Mouse (Mus musculus): ENCODE results near the gene Astn2.

- TF ChIP-seq CTCF (IDR thresholded peaks at IDR 0.05; ENCODE audit: borderline replicate concordance, control insufficient read depth, extremely low read depth, insufficient read depth, low read length, poor library complexity) (no peak), POLR2A (IDR thresholded peaks at IDR 0.05; ENCODE audit: control insufficient read depth, extremely low read depth, insufficient read depth, low read length, poor library complexity) (no peak)
These were observed 1013.4 kb downstream of the Astn2 start for GRCm38 (mm10) chr4:65391001-65391400.
